Mouse (Mus musculus) urinary bladder, postnatal 25 days (tissue): ENCODE measurements around the gene Hoxc6.

Source experiments
- DNase-seq: peaks from one replicate; pipeline ENCODE4 v3.0.0; 2022; ENCODE audit warnings: low spot score

Gene Hoxc6

DNA sequence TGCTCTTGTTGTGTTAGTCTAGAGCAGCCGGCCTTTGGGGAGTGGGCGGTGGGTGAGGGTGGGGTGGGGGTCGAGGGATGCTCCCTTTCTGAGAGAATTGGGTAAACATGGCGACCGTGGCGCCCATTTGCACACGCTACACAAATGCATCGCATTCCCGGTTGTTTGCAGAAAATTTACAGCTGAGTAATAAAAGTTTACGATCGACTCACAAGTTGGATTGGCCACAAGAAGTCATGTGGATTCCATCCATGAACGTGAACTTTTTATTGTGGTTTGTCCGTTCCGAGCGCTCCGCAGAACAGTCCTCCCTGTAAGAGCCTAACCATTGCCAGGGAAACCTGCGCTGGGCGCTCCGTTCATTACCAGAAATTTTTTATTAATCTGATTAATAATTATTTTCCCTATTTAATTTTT, at the start of gene Hoxc6:
TSS of gene Hoxc6 (plus strand) at position 319 of the 417 bp plus-strand sequence.
- DNase-seq, result no peak

DNA sequence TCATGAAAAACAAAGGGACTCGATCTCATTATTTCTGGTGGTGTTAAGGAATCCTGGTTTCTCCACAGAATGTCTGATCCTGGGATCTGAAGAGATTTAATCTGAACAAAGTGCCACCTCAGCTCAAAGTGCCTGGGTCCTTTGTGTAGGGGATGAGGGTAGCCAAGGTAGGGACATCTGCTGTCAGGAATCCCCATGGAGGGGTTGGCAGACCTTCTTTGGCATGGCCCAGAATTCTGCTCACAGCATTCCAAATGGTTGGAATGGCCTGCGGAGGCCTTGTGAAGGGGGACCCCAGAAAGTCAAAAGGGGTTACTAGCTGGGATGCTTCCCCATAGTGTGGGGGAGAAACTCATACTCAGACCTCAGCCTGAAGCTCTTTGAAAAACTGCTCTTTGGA, 49.2 kb upstream of the Hoxc6 start:
- DNase-seq, result no peak

DNA sequence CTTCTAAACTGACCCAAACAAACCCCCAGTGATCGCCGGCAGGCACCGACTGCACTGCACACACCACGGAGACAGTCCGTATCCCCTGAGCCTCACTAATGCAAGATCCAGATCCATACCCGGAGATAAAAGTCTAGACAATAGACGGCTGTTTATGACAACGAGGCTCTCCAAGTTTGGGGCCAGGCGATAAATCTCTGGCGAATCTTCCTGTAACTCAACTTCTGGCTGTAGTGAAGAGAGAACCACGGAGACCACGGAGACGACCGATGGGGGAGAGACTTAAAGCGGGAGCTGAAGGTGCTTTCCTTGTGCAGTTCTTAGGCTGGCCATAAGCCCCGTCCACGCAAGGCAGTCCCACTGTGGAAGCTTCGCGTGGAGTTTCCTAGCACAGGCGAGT, 48.4 kb upstream of the Hoxc6 start:
- no peak for DNase-seq

DNA sequence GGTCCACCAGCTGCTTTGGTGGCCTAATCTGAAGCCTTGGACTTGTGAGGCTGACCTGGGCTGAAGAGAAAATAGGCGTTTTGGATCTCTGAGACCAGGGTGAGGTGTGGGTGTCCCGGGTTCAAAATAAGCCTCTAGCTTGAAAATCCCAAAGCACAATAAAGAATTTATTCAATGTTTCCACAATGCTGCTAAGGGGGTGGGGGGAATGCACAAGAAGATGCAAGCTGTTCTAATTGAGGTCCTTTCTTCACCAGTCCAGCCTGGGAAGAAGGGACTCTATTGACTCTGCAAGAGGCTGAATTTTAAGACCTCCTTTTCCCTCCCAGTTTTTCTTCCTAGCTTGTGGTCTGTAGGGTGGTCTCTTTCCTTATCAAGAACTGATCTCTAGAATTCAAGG, 47.2 kb upstream of the Hoxc6 start:
- no peak for DNase-seq

DNA sequence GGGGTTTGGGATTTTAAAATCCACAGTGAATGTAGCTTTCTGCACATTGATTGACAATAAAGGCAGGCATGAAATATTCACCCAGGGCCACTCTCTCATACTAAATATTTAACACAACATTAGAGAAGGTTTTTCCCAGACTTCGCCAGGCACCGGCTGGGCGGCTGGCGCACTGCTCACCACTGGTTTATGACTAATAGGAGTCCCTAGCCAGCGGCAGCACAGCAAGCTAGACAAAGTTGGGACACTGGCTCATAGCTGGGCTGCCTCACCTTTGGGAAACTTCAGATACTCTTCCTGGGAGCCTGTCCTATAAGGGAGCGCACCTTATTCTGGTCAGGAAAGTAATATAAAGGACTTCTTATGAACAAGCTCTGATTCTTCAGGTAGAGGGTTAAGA, 44.5 kb upstream of the Hoxc6 start:
- no peak for DNase-seq

DNA sequence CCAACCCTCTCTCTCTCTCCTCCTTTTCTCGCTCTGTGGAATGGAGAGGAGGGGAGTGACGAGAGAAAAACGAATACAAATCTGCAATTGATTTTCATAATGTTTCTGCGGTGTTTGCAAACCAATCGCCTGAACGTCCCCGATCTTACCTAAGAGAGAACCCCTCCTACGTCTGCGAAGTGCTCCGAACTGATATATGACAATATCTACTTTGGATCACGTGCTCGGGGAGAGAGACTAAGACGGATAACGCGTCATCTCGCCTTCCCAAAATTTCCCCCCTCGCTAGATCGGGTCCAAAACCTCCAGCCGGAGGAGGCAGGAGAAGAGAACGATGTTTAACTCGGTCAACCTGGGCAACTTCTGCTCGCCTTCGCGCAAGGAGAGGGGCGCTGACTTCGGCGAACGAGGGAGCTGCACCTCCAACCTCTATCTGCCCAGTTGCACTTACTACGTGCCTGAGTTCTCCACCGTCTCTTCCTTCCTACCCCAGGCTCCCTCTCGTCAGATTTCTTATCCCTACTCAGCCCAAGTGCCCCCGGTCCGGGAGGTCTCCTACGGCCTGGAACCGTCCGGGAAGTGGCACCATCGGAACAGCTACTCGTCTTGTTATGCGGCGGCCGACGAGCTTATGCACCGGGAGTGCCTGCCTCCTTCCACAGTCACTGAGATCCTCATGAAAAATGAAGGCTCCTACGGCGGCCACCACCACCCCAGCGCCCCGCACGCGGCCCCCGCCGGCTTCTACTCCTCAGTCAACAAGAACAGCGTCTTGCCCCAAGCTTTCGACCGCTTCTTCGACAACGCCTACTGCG, 43.7 kb upstream of the Hoxc6 start, which contains the start of gene Hoxc11:
TSS of gene Hoxc11 (plus strand) at position 236 of the 815 bp plus-strand sequence.
- no peak for DNase-seq

DNA sequence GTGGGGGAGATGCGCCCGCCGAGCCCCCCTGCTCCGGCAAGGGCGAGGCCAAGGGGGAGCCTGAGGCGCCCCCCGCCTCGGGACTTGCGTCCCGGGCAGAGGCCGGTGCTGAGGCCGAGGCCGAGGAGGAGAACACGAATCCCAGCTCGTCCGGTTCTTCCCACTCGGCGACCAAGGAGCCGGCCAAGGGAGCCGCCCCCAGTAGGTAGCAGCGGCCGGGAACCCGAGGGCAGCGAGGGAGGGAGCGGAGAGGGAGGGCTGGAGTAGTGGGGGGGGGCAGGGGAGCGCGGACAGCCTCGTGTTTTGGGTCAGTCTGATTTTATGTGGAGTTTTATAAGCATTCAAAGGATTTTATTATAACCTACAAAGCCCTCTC, 43.1 kb upstream of the Hoxc6 start:
- no peak for DNase-seq

DNA sequence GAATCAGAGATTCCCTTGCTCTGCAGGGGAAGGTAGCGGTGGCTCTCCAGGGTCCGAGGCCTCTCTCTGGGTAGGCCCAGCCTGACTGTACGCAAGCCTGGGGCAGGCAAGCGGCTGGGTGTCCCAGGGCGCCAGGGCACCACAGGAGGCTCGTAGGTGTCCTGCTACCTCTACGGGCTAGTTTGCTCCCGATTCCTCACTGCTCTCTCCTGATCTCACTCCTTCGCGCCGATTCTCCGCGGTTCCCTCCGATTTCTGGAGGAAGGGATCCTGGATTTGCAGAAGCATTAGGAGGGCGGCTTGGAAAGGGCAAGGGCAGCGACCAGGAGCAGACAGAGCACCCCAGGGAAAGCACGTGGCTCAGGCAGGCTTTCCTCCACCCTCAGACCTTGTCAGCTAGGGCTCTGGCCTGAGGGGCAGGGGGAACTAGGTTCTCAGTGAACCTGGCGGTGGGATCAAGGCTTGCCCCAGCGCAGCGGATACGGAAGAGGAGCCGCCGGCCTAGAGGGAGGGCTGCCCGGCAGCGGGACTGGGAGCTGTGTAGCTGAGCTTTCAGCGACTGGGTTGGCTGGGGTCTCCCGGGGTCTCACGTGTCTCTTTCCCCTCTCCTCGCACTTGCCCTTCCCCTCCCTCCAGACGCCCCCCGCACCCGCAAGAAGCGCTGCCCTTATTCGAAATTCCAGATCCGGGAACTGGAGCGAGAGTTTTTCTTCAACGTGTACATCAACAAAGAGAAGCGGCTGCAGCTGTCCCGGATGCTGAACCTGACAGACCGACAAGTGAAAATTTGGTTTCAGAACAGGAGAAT, 42.0 kb upstream of the Hoxc6 start:
- no peak for DNase-seq

DNA sequence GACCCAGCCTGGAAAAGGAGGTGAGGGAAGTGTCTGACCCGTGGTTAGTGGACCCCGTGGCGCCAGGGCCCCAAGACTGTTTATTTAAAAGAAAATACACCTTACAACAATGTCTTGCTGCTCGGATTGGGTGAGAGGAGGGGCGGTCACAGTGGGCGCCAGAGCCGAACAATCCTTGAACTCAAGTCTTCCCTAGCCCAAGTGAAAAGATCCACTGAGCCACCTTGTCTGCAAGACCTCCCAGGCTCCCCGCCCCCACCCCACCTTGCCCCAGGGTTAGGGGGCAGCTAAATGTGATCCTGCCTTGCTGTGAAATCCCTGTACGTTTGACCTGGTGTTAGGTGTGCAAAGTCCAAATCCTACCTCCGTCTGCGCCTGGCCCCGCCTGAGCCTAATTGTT, 41.2 kb upstream of the Hoxc6 start:
- DNase-seq, result no peak

DNA sequence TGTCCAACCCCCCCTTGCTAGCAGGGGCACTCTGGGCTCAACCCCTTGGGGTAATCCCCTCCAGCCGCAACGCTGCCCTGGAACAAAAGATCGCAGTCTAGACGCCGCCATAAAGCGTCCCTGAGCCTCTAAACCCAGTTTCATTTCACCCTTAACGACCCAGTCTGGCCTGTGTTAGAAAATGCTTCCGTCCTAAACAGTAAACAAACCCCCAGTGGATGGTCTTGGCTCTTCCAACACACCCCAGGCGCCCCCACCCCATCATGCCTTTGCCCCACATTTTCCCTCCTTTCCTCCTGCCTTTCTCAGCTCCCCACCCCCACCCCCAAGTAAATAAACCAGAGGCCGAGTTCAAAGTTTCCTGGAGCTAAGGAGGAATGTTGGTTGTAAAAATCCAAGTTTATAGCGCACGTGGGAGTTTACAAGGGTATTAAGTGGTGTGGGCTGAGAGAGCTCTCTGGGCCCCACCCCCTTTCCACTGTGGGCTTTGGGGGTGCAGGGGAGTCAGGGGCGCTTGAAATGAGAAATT, 38.3 kb upstream of the Hoxc6 start:
- DNase-seq, result no peak

DNA sequence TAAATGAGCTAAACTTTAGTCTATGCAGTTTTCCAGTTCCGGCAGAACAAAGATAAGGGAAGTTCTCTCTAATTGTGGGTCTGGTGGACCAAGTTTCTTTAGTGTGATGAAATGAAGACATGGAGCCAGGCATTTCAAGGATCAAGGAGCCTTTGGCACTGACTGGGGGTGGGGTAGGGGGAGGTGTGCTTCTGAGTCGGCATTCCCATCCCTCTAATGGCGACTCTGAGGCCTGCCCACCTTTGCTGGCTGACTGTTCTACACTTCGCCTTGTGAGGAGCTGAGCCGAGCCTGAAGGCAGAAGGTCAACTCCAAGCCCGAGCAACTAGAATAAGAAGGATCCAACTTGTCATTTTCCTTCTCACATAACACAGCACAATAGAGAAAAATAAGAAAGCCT, 36.3 kb upstream of the Hoxc6 start:
- DNase-seq, result no peak

DNA sequence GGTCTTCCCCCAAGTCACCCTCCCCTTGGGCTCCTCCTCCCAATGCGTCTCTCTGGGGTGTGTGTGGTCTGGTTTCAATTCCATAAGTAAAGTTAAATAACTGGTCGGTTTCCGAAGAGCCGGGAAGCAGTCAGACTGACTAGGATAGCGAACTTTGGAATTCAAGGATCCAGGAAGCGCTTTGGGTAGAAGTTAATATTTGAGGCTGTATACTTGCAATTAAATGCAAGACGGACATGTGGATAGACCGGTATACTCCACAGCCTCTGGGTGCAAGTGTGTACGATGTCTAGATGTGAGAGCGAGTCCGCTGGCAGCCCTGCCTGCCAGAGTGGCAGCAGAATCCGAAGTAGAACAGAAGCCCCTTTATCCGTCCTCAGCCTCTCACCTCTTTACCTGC, 35.6 kb upstream of the Hoxc6 start:
- DNase-seq, result no peak

DNA sequence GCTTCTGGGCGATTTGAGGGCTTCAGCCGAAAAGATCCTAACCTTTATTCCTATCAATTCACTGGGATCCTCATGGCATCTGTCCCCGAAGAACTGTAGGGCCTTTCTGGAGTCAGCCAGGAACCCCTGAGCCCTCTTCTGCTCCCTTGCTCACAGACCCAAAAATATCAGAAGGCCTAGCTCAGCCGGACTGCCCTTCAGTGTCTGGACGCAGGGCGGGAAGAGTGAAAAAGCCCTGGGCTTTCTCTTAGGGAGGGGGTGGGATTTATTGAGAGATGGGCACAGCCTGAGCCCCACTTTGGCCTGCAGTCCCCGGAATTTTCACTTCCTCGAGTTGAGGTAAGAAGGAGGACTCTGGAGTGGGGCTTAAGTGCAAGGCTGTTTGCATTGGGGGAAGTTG, 34.8 kb upstream of the Hoxc6 start:
- DNase-seq, result no peak

DNA sequence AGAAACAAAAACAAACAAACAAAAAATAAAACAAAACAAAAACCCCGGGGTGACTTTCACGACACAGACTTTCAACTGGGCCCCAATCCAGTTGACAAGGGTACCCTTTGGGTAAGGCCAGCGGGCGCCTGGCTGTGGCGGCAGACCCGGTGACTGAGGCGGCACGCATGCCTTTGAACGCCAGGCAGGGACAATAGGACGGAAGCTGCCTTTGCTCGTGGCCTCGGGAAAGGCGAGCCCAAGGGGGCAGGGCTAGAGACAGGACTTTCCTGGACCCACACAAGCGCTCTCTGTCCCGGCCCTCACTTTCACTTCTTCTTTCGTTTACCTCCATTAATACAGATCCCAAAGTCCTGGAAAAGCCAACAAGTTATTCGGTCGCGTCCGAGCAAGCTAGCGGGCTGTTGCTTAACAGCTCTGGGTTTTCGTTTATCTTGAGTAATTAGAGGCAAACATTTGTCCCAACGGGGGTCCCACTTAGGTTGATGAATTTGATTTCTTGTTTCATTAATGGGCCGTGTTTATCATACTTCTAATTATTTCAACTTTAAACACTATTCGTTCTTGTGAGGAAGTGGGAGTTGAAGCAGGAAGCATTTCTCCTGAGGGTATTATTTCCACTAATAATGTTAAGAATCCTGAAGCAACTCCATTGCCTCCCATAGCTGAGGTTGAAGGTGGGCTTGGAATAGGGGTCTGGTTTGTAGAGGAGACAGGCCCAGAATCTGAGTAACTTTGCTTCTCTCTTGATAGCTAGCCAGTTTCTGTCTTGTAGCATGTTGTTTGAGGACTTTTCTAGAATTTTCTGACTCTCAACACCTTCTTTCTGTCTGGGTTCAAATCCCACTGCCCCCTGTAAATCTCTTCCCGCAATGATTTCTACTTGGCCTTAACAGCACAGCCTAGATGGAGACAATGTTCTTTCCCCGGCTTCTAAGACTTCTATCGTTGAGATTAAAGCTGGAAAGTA, 34.1 kb upstream of the Hoxc6 start:
- peak; percentile 27 for DNase-seq

DNA sequence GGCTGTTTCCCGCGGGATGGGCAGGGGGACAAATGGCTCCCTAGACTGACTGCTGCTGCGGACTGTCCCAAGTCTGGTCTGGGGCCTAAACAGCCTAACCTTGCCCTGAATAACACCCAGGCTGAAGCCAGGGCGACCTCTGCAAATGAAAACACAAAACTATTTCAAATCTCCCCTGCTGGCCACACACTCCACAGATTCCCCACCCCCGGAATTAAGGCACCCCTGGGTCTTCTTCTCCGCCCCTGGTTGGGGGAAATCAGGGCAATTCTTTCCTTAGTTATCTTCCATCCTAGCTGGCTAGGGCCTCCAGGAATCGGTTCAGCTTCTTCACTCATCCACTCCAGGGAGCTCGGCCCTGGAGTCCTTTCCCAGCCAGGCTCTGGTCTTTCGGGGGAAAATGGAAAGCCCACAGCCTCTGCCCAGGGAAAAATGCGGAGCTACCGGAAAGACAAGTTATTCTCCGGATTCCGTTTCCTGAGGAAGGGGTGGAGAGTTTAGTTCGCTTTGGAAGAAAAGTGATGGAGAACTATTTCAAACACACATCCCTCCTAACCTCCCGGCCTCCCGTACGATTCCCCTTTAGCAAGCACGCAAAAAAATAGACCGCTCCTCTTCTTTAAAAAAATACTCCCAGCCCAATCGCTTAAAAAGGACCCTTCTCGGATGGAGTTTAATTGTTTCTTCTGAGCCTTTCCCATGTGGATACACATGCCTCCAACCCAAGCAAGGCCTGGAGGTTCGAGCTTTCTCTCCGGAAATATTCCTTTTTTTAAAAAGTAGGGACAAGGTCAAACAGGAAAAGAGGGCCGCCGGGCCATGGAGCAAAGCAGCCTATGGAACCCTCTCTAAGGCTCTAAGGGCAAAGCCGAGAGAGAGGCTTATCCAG, 32.8 kb upstream of the Hoxc6 start:
- no peak for DNase-seq

DNA sequence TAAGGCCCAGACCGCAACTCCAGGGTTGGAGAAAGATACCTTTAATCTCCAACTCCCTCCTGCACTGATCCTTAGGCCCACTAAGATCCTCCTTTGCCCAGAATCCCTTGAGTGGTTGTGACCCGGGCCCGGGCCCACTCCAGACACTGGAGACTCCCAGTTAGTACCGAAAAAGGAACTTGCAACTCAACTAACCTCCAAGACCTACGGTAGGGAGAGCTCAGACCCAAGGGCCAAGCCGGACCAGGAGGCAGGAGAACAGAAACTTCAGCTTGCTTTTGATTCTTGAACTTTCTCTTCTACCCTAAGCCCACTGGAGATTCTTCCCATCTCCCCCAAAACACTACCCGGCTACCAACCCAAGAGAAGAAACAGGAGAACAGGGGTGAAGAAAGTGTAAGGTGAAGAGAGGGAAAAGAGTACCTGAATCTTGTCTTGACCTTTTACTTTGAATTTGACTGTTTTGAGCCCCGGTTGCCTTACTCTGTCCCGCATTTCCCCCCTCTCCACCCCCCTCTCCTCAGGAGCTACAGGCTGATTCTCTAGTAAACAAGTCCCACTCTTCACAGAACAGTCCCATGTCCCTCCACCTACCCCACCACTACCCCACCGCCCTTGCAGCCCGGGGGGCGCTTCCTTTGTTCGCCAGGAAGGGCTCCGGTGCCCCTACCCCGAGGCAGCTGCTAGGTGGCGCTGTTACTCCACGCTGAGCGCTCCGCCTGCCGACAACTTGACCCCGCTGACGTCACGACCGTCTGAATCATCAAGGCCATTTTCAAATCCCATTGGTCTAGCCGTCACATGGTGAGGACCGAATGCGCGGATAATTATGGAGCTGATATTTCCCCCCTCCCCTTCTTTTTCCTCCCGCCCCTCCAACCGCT, 31.9 kb upstream of the Hoxc6 start:
- DNase-seq, result peak; percentile 86

DNA sequence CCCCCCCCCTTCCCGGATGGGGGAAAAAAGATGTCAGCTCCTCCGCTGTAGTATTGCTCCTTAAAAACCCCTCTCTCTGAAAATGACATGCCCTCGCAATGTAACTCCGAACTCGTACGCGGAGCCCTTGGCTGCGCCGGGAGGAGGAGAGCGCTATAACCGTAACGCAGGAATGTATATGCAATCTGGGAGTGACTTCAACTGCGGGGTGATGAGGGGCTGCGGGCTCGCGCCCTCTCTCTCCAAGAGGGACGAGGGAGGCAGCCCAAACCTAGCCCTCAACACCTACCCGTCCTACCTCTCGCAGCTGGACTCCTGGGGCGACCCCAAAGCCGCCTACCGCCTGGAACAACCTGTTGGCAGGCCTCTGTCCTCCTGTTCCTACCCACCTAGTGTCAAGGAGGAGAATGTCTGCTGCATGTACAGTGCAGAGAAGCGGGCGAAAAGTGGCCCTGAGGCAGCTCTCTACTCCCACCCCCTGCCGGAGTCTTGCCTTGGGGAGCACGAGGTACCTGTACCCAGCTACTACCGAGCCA, 31.2 kb upstream of the Hoxc6 start, which contains the start of gene Hoxc10:
TSS of gene Hoxc10 (plus strand) at position 21 of the 536 bp plus-strand sequence.
- DNase-seq, result no peak

DNA sequence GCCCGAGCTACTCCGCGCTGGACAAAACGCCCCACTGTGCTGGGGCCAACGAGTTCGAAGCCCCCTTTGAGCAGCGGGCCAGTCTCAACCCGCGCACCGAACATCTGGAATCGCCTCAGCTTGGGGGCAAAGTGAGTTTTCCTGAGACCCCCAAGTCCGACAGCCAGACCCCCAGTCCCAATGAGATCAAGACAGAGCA, 30.8 kb upstream of the Hoxc6 start, which contains the start of gene Hoxc5:
TSS of gene Hoxc5 (plus strand) at position 132 of the 199 bp plus-strand sequence.
- DNase-seq, result no peak

DNA sequence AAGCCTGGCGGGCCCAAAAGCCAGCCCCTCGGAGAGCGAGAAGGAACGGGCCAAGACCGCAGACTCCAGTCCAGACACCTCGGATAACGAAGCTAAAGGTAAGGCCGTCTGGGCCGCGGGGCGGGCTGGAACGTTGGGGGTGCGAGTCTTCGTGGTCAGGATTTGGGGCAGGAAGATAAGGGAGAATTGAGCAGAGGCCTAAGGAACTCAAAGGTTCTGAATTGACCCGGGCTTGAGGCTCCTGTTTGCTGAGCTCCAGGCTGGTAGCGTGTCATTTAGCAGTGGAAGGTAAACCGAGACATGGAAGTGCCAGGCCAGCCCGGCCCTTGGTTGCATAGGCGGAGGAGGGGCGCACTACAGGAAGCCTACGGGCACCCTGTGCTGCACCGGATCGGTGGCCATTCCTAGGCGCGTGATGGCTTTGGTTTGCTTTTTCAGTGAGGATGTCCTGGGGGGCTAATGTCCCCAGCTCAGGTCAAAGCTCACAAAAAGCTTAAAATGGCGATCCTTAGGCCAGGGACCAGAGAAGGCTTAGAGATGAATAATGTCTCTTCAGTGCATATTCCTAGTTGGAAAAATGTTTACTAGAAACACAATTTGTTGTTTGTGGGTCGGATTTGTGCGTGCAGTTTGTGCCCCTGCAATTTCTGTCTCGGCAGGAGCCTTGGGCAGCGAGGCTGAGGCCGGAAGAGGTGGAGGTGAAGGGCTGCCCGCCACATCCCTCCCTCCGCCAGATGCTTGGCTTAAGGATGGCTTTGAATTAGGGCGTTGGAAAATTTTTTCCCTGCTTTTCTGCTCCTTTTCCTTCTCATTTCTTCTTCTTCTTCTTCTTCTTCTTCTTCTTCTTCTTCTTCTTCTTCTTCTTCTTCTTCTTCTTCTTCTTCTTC, 30.3 kb upstream of the Hoxc6 start:
- no peak for DNase-seq
